In the genomic region with DNA sequence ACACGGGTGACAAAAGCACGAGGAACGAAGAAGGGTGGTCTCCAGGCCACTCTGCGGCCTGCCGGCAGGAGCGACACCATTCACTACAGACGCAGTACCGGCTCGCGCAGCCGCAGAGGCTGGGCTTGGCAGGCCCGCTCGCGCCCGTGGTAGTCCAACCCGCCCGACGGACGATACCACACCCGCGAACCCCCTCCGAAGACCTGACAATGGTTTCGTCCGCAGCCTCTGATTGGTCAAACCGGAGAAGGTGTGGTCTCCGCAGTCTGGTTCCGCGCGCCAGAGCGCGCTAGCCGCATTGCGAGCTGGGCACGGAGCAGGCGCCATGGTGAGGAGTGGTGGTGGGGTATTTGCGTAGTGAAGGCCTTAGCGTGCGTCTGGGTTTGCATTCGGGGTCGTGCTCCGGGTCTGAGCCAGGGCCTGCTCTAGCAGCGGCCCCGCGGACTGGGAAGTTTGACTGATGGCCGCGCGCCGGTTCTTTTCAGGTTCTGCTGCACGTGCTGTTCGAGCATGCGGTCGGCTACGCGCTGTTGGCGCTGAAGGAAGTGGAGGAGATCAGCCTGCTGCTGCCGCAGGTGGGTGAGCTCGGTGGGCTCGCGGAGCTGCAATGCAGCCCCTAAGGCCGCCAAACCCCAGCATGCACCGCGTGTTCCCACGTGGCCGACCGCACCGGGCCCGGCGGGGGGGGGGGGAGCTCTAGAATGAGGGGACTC, we compare ENCODE assay signal across 8 mouse cellular contexts. TPM values are rescaled to one million over a fixed set of nuclear protein-coding genes. Genes with fewer than 3 reads are reported as not detected.
DNase-seq lines count a peak whose midpoint lies in the region; ATAC-seq lines count a peak whose summit lies in the region.

A gene (plus strand): TSS at position 282 of the 713 bp plus-strand sequence.

- peaks cover 35% of the 10 kb centered on the region for H3K36me3 ChIP-seq in hindbrain, embryonic 15.5 days

- peaks cover 33% of the 10 kb centered on the region for H3K4me1 ChIP-seq in hindbrain, embryonic 15.5 days (replicated peaks)

- H3K4me2 ChIP-seq in hindbrain, embryonic 15.5 days: peak within 1 kb of the TSS; percentile 86

- peak; percentile 98 for ATAC-seq in hindbrain, embryonic 15.5 days (ENCODE audit: low FRiP score, low read depth)

- peak within 1 kb of the TSS; percentile 94 for H3K27ac ChIP-seq in hindbrain, embryonic 15.5 days (replicated peaks)

- H3K9ac ChIP-seq in hindbrain, embryonic 15.5 days: peak within 1 kb of the TSS; percentile 98

- WGBS in hindbrain, embryonic 15.5 days: under 1% methylated on average over 67 of the region's 68 CpGs

- no peaks in the 10 kb centered on the region for H3K9me3 ChIP-seq in hindbrain, embryonic 15.5 days

- peak within 1 kb of the TSS; percentile 97 for H3K4me3 ChIP-seq in hindbrain, embryonic 15.5 days

- no peaks in the 10 kb centered on the region for H3K27me3 ChIP-seq in hindbrain, embryonic 15.5 days

- DNase-seq in T-cell, adult 2 months (ENCODE audit: low spot score): peak; percentile 99
- DNase-seq in cerebellum, postnatal 36 days: peak; percentile 99 to 100
- peak; percentile 100 for DNase-seq in frontal cortex, postnatal 36 days (ENCODE audit: low spot score in 2 of 2)
- DNase-seq in left cerebral cortex, adult 11 months (ENCODE audit: low spot score): peak; percentile 99
- DNase-seq in lung, postnatal 4 days: peak; percentile 99
- DNase-seq in retina, postnatal 7 days (ENCODE audit: low read depth, low spot score): peak; percentile 99
- DNase-seq in urinary bladder, adult 2 months (ENCODE audit: low spot score): peak; percentile 98

RNA-seq across cellular contexts. Expression of the gene that starts here (rescaled TPM):
- 225 and 240 TPM in 2 replicates for polyA plus RNA-seq in hindbrain, embryonic 15.5 days (2015; fragmentation: Nextera tagmentation; extraction: Ambion mirVana)
- 74.7 and 107 TPM in 2 replicates for polyA plus RNA-seq in urinary bladder, adult 2 months (2012; rRNA removed)

Comparison
In these comparisons a context has a peak if more than half of its experiments do, and no peak if none do; other contexts are left out.
1. Peak in every context shown above with its lines: DNase-seq, ATAC-seq, H3K4me3 ChIP-seq and H3K27ac ChIP-seq.